Mouse (Mus musculus) activated CD4-positive, CD25-positive, alpha-beta regulatory T cell (primary cell): Measurements from ENCODE around the gene Dnah17. TPM values are rescaled to one million over a fixed set of nuclear protein-coding genes. Genes with fewer than 3 reads are reported as not detected.

ENCODE experiments used
- polyA plus RNA-seq, 2 experiments: library from polyadenylated mRNA; unstranded; fragments of 100-300 nt; shearing (Covaris generic); gene quantifications; one replicate each; pipeline ENCODE4 v1.2.1; 2017

Dnah17 gene
- under 1 TPM; 0.34 to 0.43 TPM for polyA plus RNA-seq

GRCm38 (mm10) chr11:118130534-118130933 lies at the start of gene Dnah17:
TSS of gene Dnah17 (minus strand) at chr11:118130634.

GRCm38 (mm10) chr11:117986126-117987031 lies 144.1 kb downstream of the Dnah17 start, which contains the start of gene Pgs1:
TSS of gene Pgs1 (plus strand) at chr11:117986292.

Other genes with a start within 250 kb of the Dnah17 start
- 100 to 1,000 TPM; 141 to 210 TPM for gene Socs3, start 160.6 kb downstream of the Dnah17 start, polyA plus RNA-seq
- 10 to 100 TPM; 53.7 to 54.0 TPM for gene Pgs1, start 144.3 kb downstream of the Dnah17 start, polyA plus RNA-seq
- 100 to 1,000 TPM; 258 to 265 TPM for gene Cyth1, start 118.0 kb upstream of the Dnah17 start, polyA plus RNA-seq
- gene Usp36, start 159.6 kb upstream of the Dnah17 start, polyA plus RNA-seq: 10 to 100 TPM; 19.3 to 19.4 TPM
- under 1 TPM; 0.11 to 0.51 TPM for gene Cep295nl, start 211.9 kb upstream of the Dnah17 start, polyA plus RNA-seq
- 100 to 1,000 TPM; 106 to 118 TPM for gene Timp2, start 225.1 kb upstream of the Dnah17 start, polyA plus RNA-seq